Mouse (Mus musculus) heart, embryonic 14.5 days (tissue): Measurements from ENCODE around the gene Dock9. TPM values are rescaled to one million over a fixed set of nuclear protein-coding genes. Genes with fewer than 3 reads are reported as not detected.
"Not testable (repeated sequence)": the region's sequence is repeated elsewhere in the genome, so short reads cannot be mapped to it uniquely, and the experiment has no call there.

ENCODE experiments used
- ATAC-seq: fragments of 200-750 bp; cut with Nextera tagmentation; 2 replicates; pipeline ENCODE4 v1.8.0; 2017; ENCODE audit warnings: low read depth, moderate TSS enrichment; ENCODE audit not compliant: insufficient number of reproducible peaks, insufficient read depth, low FRiP score
- H3K27ac ChIP-seq, 2 experiments: fragments of 200-500 bp in 1 of 2; fragments of 300-500 bp in 1 of 2; sonication (generic) in 1 of 2; replicated peaks in 1 of 2; 2 replicates each; pipeline ENCODE4 v1.5.1; 2012 to 2014; ENCODE audit warnings: low read depth in 2 of 2, low read length in 2 of 2, control low read depth in 1 of 2, mild to moderate bottlenecking in 1 of 2, mixed read lengths in 1 of 2; ENCODE audit not compliant: control insufficient read depth in 1 of 2, insufficient read depth in 1 of 2
- H3K27me3 ChIP-seq: fragments of 300-500 bp; sonication (generic); 2 replicates; pipeline ENCODE4 v1.6.1; 2014; ENCODE audit warnings: mild to moderate bottlenecking, low read length, control low read depth; ENCODE audit not compliant: control insufficient read depth, insufficient read depth
- H3K36me3 ChIP-seq: fragments of 300-500 bp; sonication (generic); 2 replicates; pipeline ENCODE4 v1.6.1; 2014; ENCODE audit warnings: mild to moderate bottlenecking, control low read depth, low read length, mixed read lengths; ENCODE audit not compliant: control insufficient read depth, insufficient read depth
- H3K4me1 ChIP-seq, 2 experiments: fragments of 200-500 bp in 1 of 2; fragments of 300-500 bp in 1 of 2; sonication (generic) in 1 of 2; 2 replicates each; pipeline ENCODE4 v1.6.1; 2012 to 2014; ENCODE audit warnings: low read length in 2 of 2, control low read depth in 1 of 2, mixed read lengths in 1 of 2; ENCODE audit not compliant: control insufficient read depth in 2 of 2, insufficient read depth in 2 of 2
- H3K4me2 ChIP-seq: fragments of 300-500 bp; sonication (generic); 2 replicates; pipeline ENCODE4 v1.6.1; 2014; ENCODE audit warnings: mild to moderate bottlenecking, low read length
- H3K4me3 ChIP-seq, 2 experiments: fragments of 200-500 bp in 1 of 2; fragments of 300-500 bp in 1 of 2; sonication (generic) in 1 of 2; 2 replicates each; pipeline ENCODE4 v1.5.1; 2012 to 2014; ENCODE audit warnings: low read length in 2 of 2, mild to moderate bottlenecking in 2 of 2, control low read depth in 1 of 2, low read depth in 1 of 2, moderate library complexity in 1 of 2; ENCODE audit not compliant: control insufficient read depth in 1 of 2, insufficient read depth in 1 of 2
- H3K9ac ChIP-seq: fragments of 300-500 bp; sonication (generic); 2 replicates; pipeline ENCODE4 v1.6.1; 2014; ENCODE audit warnings: mild to moderate bottlenecking, low read length
- H3K9me3 ChIP-seq: fragments of 300-500 bp; sonication (generic); 2 replicates; pipeline ENCODE4 v1.6.1; 2016; ENCODE audit warnings: low read length, control low read depth; ENCODE audit not compliant: control insufficient read depth
- WGBS: fragments of 180-500 bp; shearing (Covaris S2); extraction: QIAGEN DNeasy Blood & Tissue Kit; methylation state at CpG from one replicate; pipeline ENCODE4 v1.1.7; 2014; 5-methylcytosine and 5-hydroxymethylcytosine counted together
- polyA plus RNA-seq: library from polyadenylated mRNA; unstranded; fragments of >200 nt; fragmentation: Nextera tagmentation; extraction: Ambion mirVana; gene quantifications from 2 replicates; pipeline ENCODE4 v1.2.1, GENCODE M21; 2014

Dock9 gene
- polyA plus RNA-seq, 1 experiment from 2014 or later, result 8.4 TPM

DNA sequence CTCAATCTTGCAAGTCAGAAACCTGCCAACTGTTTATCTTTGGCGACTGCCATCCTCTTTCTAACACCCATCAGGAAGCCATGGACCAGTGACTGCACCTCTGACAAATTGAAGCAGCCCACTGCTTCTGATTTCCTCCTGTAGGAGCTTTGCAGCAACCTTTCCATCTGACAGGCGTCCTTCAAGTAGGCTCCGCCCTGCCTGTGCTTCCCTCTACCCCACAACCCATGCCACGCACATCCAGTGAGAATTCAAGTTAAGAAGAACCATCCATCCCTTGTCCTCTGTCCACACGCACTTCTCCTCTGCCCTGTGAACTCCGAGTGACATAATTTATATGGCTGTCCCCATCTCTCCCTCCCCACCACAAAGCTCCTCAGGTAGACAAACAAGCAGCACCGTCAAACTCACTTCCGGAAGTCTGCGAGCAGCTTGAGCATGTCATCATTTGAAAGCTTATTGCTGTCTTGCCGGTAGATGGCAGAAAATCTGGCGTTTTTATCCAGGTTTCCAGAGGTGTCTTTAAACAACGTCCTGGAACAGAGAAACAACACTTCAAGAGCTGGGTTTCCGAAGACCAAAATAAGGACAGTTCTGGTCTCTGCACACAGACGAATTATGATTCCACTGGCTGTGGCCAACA is 163.4 kb downstream of the Dock9 start:
- H3K9ac ChIP-seq, result no peak overlapping the region
- H3K36me3 ChIP-seq, result peaks cover 14% of the 10 kb centered on the region; the same call in 1 of the 2 replicates
- no peak overlapping the region for H3K27ac ChIP-seq
- no peak for ATAC-seq
- no peaks in the 10 kb centered on the region for H3K4me1 ChIP-seq
- H3K4me3 ChIP-seq, result no peak overlapping the region
- H3K9me3 ChIP-seq, result no peaks in the 10 kb centered on the region
- no peak overlapping the region for H3K4me2 ChIP-seq
- H3K27me3 ChIP-seq, result no peaks in the 10 kb centered on the region
- WGBS, result 74% methylated on average over 14 of the region's 14 CpGs

DNA sequence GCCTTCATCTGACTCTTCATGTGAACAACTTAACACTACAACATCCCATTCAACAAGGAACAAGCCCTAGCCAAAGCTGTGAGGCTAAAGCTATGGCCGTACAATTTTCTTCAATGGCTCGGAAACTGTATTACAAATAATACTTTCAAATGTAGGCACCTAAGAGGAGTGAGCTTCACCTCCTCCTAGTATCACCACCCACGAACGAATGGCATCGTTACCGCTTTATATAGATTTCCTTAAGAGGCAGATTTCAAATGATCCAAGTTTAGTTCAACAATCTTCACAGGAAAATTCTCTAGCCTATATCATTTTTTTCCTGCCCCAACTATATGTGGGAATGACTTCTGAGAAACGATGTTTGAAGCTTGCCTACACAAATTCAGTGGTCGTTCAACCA is 165.7 kb downstream of the Dock9 start:
- WGBS, result 95% methylated on average over 8 of the region's 8 CpGs
- no peaks in the 10 kb centered on the region for H3K27me3 ChIP-seq
- H3K9me3 ChIP-seq, result no peaks in the 10 kb centered on the region
- no peak overlapping the region for H3K27ac ChIP-seq
- ATAC-seq, result no peak
- H3K36me3 ChIP-seq, result peaks cover 3% of the 10 kb centered on the region; the same call in 1 of the 2 replicates
- no peaks in the 10 kb centered on the region for H3K4me1 ChIP-seq
- H3K4me3 ChIP-seq, result no peak overlapping the region
- no peak overlapping the region for H3K9ac ChIP-seq
- H3K4me2 ChIP-seq, result no peak overlapping the region

GRCm38 (mm10) chr14:121626741-121627140 is 170.9 kb downstream of the Dock9 start:
- no peak overlapping the region for H3K27ac ChIP-seq
- no peak overlapping the region for H3K4me2 ChIP-seq
- H3K4me1 ChIP-seq, result no peaks in the 10 kb centered on the region
- H3K9ac ChIP-seq, result no peak overlapping the region
- ATAC-seq, result no peak
- no peaks in the 10 kb centered on the region for H3K9me3 ChIP-seq
- no peak overlapping the region for H3K4me3 ChIP-seq
- no peaks in the 10 kb centered on the region for H3K27me3 ChIP-seq
- 56% methylated on average over 12 of the region's 12 CpGs for WGBS
- 0 out of 2 replicates have a peak, but pooled peaks cover 5% of the 10 kb centered on the region for H3K36me3 ChIP-seq

DNA sequence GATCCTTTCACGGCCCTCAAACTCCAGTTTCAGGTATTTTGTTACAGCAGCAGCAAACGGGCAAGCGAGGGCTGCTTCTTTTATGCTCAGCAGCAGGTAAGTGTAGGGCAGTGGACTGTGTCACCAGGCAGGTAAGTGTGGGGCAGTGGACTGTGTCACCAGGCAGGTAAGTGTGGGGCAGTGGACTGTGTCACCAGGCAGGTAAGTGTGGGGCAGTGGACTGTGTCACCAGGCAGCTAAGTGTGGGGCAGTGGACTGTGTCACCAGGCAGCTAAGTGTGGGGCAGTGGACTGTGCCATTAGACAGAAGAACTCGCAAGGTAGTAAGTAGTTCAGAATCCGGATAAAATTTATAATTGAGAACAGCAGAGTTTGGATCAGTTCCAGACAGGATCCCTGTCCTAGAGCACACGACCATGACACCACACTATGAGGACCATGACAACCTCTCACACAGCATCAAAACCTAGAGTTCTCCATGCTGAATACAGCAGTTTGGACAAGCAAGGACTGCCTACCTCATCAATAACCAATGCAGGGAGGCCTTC is 173.6 kb downstream of the Dock9 start:
- not testable (repeated sequence) for H3K36me3 ChIP-seq, H3K4me1 ChIP-seq, H3K27ac ChIP-seq, H3K9ac ChIP-seq, H3K4me3 ChIP-seq, ATAC-seq, H3K27me3 ChIP-seq, H3K9me3 ChIP-seq, H3K4me2 ChIP-seq
- WGBS, result 88% methylated on average over 6 of the region's 6 CpGs

DNA sequence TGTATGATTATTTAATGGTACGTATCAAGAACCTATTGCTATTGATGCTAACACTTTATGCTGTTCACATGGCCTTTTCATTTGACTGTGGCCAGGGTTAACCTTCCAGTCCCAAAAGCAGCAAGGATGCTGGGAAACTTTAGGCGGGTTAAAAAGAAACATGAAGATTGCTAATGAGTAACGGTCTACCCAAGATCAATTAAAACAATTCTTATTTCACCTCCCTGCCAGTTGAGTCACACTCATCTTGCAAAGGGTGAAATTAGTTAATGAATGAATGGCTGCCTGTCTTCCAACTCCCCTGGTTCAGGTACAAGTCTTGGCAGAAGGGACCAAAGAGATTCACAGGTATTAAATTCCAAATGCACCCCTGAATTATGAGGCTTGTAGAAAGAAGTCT is 175.8 kb downstream of the Dock9 start:
- Histone ChIP-seq H3K9ac (no peak overlapping the region), H3K36me3 (0 out of 2 replicates have a peak, but pooled peaks cover 5% of the 10 kb centered on the region), H3K4me3 (no peak overlapping the region), H3K4me2 (no peak overlapping the region), H3K9me3 (no peaks in the 10 kb centered on the region), H3K4me1 (no peaks in the 10 kb centered on the region), H3K27me3 (no peaks in the 10 kb centered on the region), H3K27ac (no peak overlapping the region)
- WGBS, result 90% methylated on average over 3 of the region's 3 CpGs
- no peak for ATAC-seq

- no peak for ATAC-seq
- H3K27ac ChIP-seq, result no peak overlapping the region
- no peak overlapping the region for H3K4me2 ChIP-seq
- no peaks in the 10 kb centered on the region for H3K27me3 ChIP-seq
- 77% methylated on average over 3 of the region's 3 CpGs for WGBS
- H3K9me3 ChIP-seq, result no peaks in the 10 kb centered on the region
- H3K9ac ChIP-seq, result no peak overlapping the region
- no peak overlapping the region for H3K4me3 ChIP-seq
- 0 out of 2 replicates have a peak, but pooled peaks cover 5% of the 10 kb centered on the region for H3K36me3 ChIP-seq
- H3K4me1 ChIP-seq, result no peaks in the 10 kb centered on the region
Observed at GRCm38 (mm10) chr14:121620567-121620966, 177.1 kb downstream of the Dock9 start.

DNA sequence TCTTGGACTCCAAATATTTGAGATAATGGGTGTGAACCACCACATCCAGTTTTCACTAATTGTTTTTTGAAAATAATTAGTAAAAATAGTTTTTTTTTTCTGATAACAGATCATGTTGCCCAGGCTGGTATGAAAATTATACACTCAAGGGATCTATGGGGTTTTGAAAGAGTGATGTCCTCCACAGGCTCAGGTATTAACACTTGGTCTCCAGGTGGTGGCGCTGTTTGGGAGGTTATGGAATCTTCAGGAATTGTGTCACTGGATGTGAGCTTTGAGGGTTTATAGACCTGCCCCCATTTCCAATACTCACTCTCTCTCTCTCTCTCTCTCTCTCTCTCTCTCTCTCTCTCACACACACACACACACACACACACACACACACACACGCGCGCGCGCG is 177.5 kb downstream of the Dock9 start:
- no peak overlapping the region for H3K4me3 ChIP-seq
- WGBS, result 95% methylated on average over 7 of the region's 7 CpGs
- H3K36me3 ChIP-seq, result 0 out of 2 replicates have a peak, but pooled peaks cover 5% of the 10 kb centered on the region
- ATAC-seq, result no peak
- H3K4me2 ChIP-seq, result no peak overlapping the region
- H3K27me3 ChIP-seq, result no peaks in the 10 kb centered on the region
- H3K9ac ChIP-seq, result no peak overlapping the region
- no peaks in the 10 kb centered on the region for H3K4me1 ChIP-seq
- H3K9me3 ChIP-seq, result no peaks in the 10 kb centered on the region
- no peak overlapping the region for H3K27ac ChIP-seq
